Mouse (Mus musculus): ENCODE measurements around the gene Mrpl44.

The Mrpl44 gene

GRCm38 (mm10) chr1:79762282-79763250 lies 13.3 kb upstream of the Mrpl44 start:
- DNase-seq (ENCODE audit: low read depth, low spot score), result no peak

GRCm38 (mm10) chr1:79764031-79764430 lies 11.8 kb upstream of the Mrpl44 start:
- no peak for DNase-seq (ENCODE audit: low read depth, low spot score)

- no peak for DNase-seq (ENCODE audit: low read depth, low spot score)
Measured at GRCm38 (mm10) chr1:79764483-79764882, 11.3 kb upstream of the Mrpl44 start.

GRCm38 (mm10) chr1:79768231-79768630 lies 7.6 kb upstream of the Mrpl44 start:
- DNase-seq (ENCODE audit: low read depth, low spot score), result no peak

GRCm38 (mm10) chr1:79774164-79774780 lies 1.5 kb upstream of the Mrpl44 start:
- no peak for DNase-seq (ENCODE audit: low read depth, low spot score)

GRCm38 (mm10) chr1:79778011-79778410 lies 2.2 kb downstream of the Mrpl44 start:
- no peak for DNase-seq (ENCODE audit: low read depth, low spot score)

- no peak for DNase-seq (ENCODE audit: low read depth, low spot score)
Measured at GRCm38 (mm10) chr1:79782433-79782832, 6.6 kb downstream of the Mrpl44 start.

GRCm38 (mm10) chr1:79786267-79786927 lies 10.6 kb downstream of the Mrpl44 start:
- DNase-seq (ENCODE audit: low read depth, low spot score), result no peak

GRCm38 (mm10) chr1:79797084-79797483 lies 21.3 kb downstream of the Mrpl44 start:
- no peak for DNase-seq (ENCODE audit: low read depth, low spot score)

- no peak for DNase-seq (ENCODE audit: low read depth, low spot score)
Measured at GRCm38 (mm10) chr1:79802858-79803427, 27.1 kb downstream of the Mrpl44 start.

GRCm38 (mm10) chr1:79803614-79804013 lies 27.8 kb downstream of the Mrpl44 start:
- DNase-seq (ENCODE audit: low read depth, low spot score), result no peak

GRCm38 (mm10) chr1:79806865-79807264 lies 31.0 kb downstream of the Mrpl44 start:
- DNase-seq (ENCODE audit: low read depth, low spot score), result no peak

- no peak for DNase-seq (ENCODE audit: low read depth, low spot score)
Measured at GRCm38 (mm10) chr1:79809447-79809846, 33.6 kb downstream of the Mrpl44 start.

- no peak for DNase-seq (ENCODE audit: low read depth, low spot score)
Measured at GRCm38 (mm10) chr1:79815446-79815845, 39.6 kb downstream of the Mrpl44 start.

GRCm38 (mm10) chr1:79819296-79819879 lies 43.6 kb downstream of the Mrpl44 start:
- DNase-seq (ENCODE audit: low read depth, low spot score), result peak; percentile 82

GRCm38 (mm10) chr1:79822806-79823525 lies 47.1 kb downstream of the Mrpl44 start:
- DNase-seq (ENCODE audit: low read depth, low spot score), result peak; percentile 78

- DNase-seq (ENCODE audit: low read depth, low spot score), result no peak
Measured at GRCm38 (mm10) chr1:79823951-79824633, 48.3 kb downstream of the Mrpl44 start.

Measured in skeletal muscle tissue, adult 2 months (tissue).